Mouse (Mus musculus): Measurements from ENCODE around the gene Rdh16f1.
A peak's percentile ranks its signal among the peaks of the same experiment; 100 is the strongest.

- no peak for TF ChIP-seq ELF1 (IDR thresholded peaks at IDR 0.05; ENCODE audit: low read depth, low read length)
- peak; percentile 81 to 85 for TF ChIP-seq CTCF (conservative IDR thresholded peaks at IDR 0.05 in 1 of 2, IDR thresholded peaks at IDR 0.05 in 1 of 2; ENCODE audit: low read depth in 2 of 2, low read length in 2 of 2)
- TF ChIP-seq NELFE (IDR thresholded peaks at IDR 0.05; ENCODE audit: low read depth, low read length) = no peak
- no peak for TF ChIP-seq POLR2A (IDR thresholded peaks at IDR 0.05; ENCODE audit: low read depth, low read length)
- TF ChIP-seq HCFC1 (IDR thresholded peaks at IDR 0.05; ENCODE audit: low read depth, low read length) = no peak
- TF ChIP-seq ZC3H11A (IDR thresholded peaks at IDR 0.05; ENCODE audit: low read depth, low read length) = no peak
- TF ChIP-seq USF1 (IDR thresholded peaks at IDR 0.05; ENCODE audit: low read depth, low read length) = no peak
- no peak for TF ChIP-seq ETS1 (conservative IDR thresholded peaks at IDR 0.05; ENCODE audit: low read depth, low read length)
- TF ChIP-seq UBTF (IDR thresholded peaks at IDR 0.05; ENCODE audit: low read depth, low read length) = no peak
Observed at GRCm38 (mm10) chr10:127744661-127745060, 14.9 kb upstream of the Rdh16f1 start.

Measured in CH12.LX (cell line).